In genomic region chr5:107182721-107183120, GRCm38 (mm10) we compare ENCODE assay signal across 21 mouse cellular contexts.
DNase-seq lines count a peak whose midpoint lies in the region; ATAC-seq and TF ChIP-seq lines count a peak whose summit lies in the region.
"Had no signal": no experiment of that assay in that cellular context is flagged by ENCODE, and none has a peak within 500 bp of the region (broad histone marks: within the 10 kb centered on the region; RNA-seq: fewer than 3 reads in every experiment).

No protein-coding gene starts in this region.

- H3K4me2 ChIP-seq in heart, embryonic 12.5 days: no peak overlapping the region
- H3K4me2 ChIP-seq in lung, postnatal 0 days (replicated peaks; ENCODE audit: low read depth, low read length): no peak overlapping the region
- no peak overlapping the region for H3K4me2 ChIP-seq in liver, embryonic 11.5 days
- H3K4me2 ChIP-seq: forebrain, embryonic 13.5 days; heart, embryonic 15.5 days; hindbrain, embryonic 12.5 days; hindbrain, embryonic 15.5 days had no signal

- WGBS in heart, embryonic 12.5 days: 61% methylated on average over 7 of the region's 7 CpGs
- 87% methylated on average over 7 of the region's 7 CpGs for WGBS in lung, postnatal 0 days
- WGBS in liver, embryonic 11.5 days: 89% methylated on average over 7 of the region's 7 CpGs

- ATAC-seq in heart, embryonic 12.5 days (ENCODE audit: insufficient number of reproducible peaks, low FRiP score): no peak
- ATAC-seq in lung, postnatal 0 days: no peak
- no peak for ATAC-seq in liver, embryonic 11.5 days (replicated peaks; ENCODE audit: low FRiP score)
- ATAC-seq: activated CD4-positive, CD25-positive, alpha-beta regulatory T cell, adult 4 months; forebrain, embryonic 13.5 days; forebrain, embryonic 16.5 days had no signal

- H3K9me3 ChIP-seq in heart, embryonic 12.5 days (replicated peaks): no peaks in the 10 kb centered on the region
- H3K9me3 ChIP-seq in lung, postnatal 0 days (ENCODE audit: low read length): no peaks in the 10 kb centered on the region
- H3K9me3 ChIP-seq in liver, embryonic 11.5 days (ENCODE audit: control insufficient read depth, low read length): no peaks in the 10 kb centered on the region
- H3K9me3 ChIP-seq: forebrain, embryonic 10.5 days; forebrain, embryonic 13.5 days; heart, embryonic 15.5 days; hindbrain, embryonic 12.5 days; hindbrain, embryonic 15.5 days had no signal

- H3K4me3 ChIP-seq in gastrocnemius, adult 2 months: no peak overlapping the region
- H3K4me3 ChIP-seq in heart, embryonic 12.5 days: no peak overlapping the region
- H3K4me3 ChIP-seq in lung, postnatal 0 days (ENCODE audit: low read depth, low read length): no peak overlapping the region
- H3K4me3 ChIP-seq in liver, embryonic 11.5 days (ENCODE audit: low read depth, low read length): no peak overlapping the region
- H3K4me3 ChIP-seq: forebrain, embryonic 10.5 days; forebrain, embryonic 13.5 days; heart, embryonic 15.5 days; hindbrain, embryonic 12.5 days; hindbrain, embryonic 15.5 days had no signal

- H3K4me1 ChIP-seq in heart, embryonic 12.5 days (replicated peaks): peaks cover 40% of the 10 kb centered on the region
- H3K4me1 ChIP-seq in lung, postnatal 0 days (ENCODE audit: insufficient read depth, low read depth, low read length): peaks cover 5% of the 10 kb centered on the region; the same call in 1 of the 2 replicates
- H3K4me1 ChIP-seq in liver, embryonic 11.5 days (replicated peaks; ENCODE audit: control insufficient read depth, insufficient read depth, low read length): peaks cover 25% of the 10 kb centered on the region
- H3K4me1 ChIP-seq: forebrain, embryonic 13.5 days; hindbrain, embryonic 15.5 days had no signal

- no peak for DNase-seq in gastrocnemius, adult 2 months
- DNase-seq in gastrocnemius, postnatal 10 days: no peak
- peak; percentile 55 to 60 for DNase-seq in heart, adult 9 months (ENCODE audit: low spot score in 2 of 2)
- no peak for DNase-seq in lung, postnatal 0 days (ENCODE audit: low spot score)
- no peak for DNase-seq in lung, postnatal 14 days
- DNase-seq in liver, embryonic 11.5 days (ENCODE audit: low spot score): no peak
- DNase-seq: adrenal gland, adult 8-10 months; adrenal gland, postnatal 25 days; cerebellum, adult 18-20 months; cerebellum, adult 9-10 months; cerebellum, postnatal 14 days; gastrocnemius, postnatal 25 days; heart, postnatal 14 days had no signal

- no peak for TF ChIP-seq CTCF in gastrocnemius, adult 2 months (IDR thresholded peaks at IDR 0.05)
- TF ChIP-seq CTCF in lung, postnatal 0 days (IDR thresholded peaks at IDR 0.05): no peak

- H3K27ac ChIP-seq in gastrocnemius, adult 2 months: peak overlapping the region; percentile 74
- no peak overlapping the region for H3K27ac ChIP-seq in heart, embryonic 12.5 days (ENCODE audit: poor library complexity, severe bottlenecking)
- peak overlapping the region; percentile 68; the same call in 1 of the 2 replicates for H3K27ac ChIP-seq in lung, postnatal 0 days (ENCODE audit: low read length)
- H3K27ac ChIP-seq in liver, embryonic 11.5 days (ENCODE audit: low read depth, low read length): no peak overlapping the region
- H3K27ac ChIP-seq: forebrain, embryonic 10.5 days; forebrain, embryonic 13.5 days; heart, embryonic 15.5 days; hindbrain, embryonic 12.5 days; hindbrain, embryonic 15.5 days had no signal

- no peak for TF ChIP-seq EP300 in lung, postnatal 0 days (IDR thresholded peaks at IDR 0.05)

- H3K36me3 ChIP-seq in heart, embryonic 12.5 days: no peaks in the 10 kb centered on the region
- H3K36me3 ChIP-seq in lung, postnatal 0 days (ENCODE audit: insufficient read depth, low read length): no peaks in the 10 kb centered on the region
- H3K36me3 ChIP-seq in liver, embryonic 11.5 days (ENCODE audit: control insufficient read depth, insufficient read depth, low read length): peaks cover under 1% of the 10 kb centered on the region; the same call in 1 of the 2 replicates
- H3K36me3 ChIP-seq: forebrain, embryonic 10.5 days; heart, embryonic 15.5 days; hindbrain, embryonic 12.5 days; hindbrain, embryonic 15.5 days had no signal

- H3K9ac ChIP-seq in heart, embryonic 12.5 days: no peak overlapping the region
- H3K9ac ChIP-seq in lung, postnatal 0 days (replicated peaks; ENCODE audit: low read depth): no peak overlapping the region
- no peak overlapping the region for H3K9ac ChIP-seq in liver, embryonic 11.5 days (ENCODE audit: low read depth, low read length)
- H3K9ac ChIP-seq: forebrain, embryonic 13.5 days; heart, embryonic 15.5 days; hindbrain, embryonic 12.5 days; hindbrain, embryonic 15.5 days had no signal

- intact Hi-C loops in gastrocnemius, adult 2 months (cut with DNase I): no loop called here

- 0 out of 2 replicates have a peak, but pooled peaks cover 3% of the 10 kb centered on the region for H3K27me3 ChIP-seq in heart, embryonic 12.5 days (replicated peaks)
- no peaks in the 10 kb centered on the region for H3K27me3 ChIP-seq in lung, postnatal 0 days (replicated peaks; ENCODE audit: insufficient read depth, low read length)
- H3K27me3 ChIP-seq in liver, embryonic 11.5 days (replicated peaks; ENCODE audit: control insufficient read depth, insufficient read depth, low read length): no peaks in the 10 kb centered on the region
- H3K27me3 ChIP-seq: heart, embryonic 15.5 days; hindbrain, embryonic 12.5 days; hindbrain, embryonic 15.5 days had no signal

Comparison
In these comparisons a context has a peak if more than half of its experiments do, and no peak if none do; other contexts are left out.
1. DNase-seq: peak in heart, adult 9 months (2 of 2); none in gastrocnemius, adult 2 months (single experiment), gastrocnemius, postnatal 10 days (single experiment), lung, postnatal 0 days (single experiment), lung, postnatal 14 days (single experiment) and liver, embryonic 11.5 days (single experiment).
2. H3K27ac ChIP-seq: peak in gastrocnemius, adult 2 months (single experiment) and lung, postnatal 0 days (single experiment); none in heart, embryonic 12.5 days (single experiment) and liver, embryonic 11.5 days (single experiment).